Mouse (Mus musculus) MEL (cell line): ENCODE measurements around the gene Gigyf1. TPM values are rescaled to one million over a fixed set of nuclear protein-coding genes. Genes with fewer than 3 reads are reported as not detected.
A peak's percentile ranks its signal among the peaks of the same experiment; 100 is the strongest.

Experiments
- DNase-seq: peaks from one replicate; pipeline ENCODE4 v3.0.0; 2011; ENCODE audit warnings: low read depth, low spot score
- H3K27ac ChIP-seq: 2 replicates; pipeline ENCODE4 v1.5.1; 2012; ENCODE audit warnings: low read depth, mild to moderate bottlenecking, control low read depth, low read length, moderate library complexity; ENCODE audit not compliant: control insufficient read depth
- H3K27me3 ChIP-seq, 2 experiments: fragments of 150-350 bp in 1 of 2; sonication (generic) in 1 of 2; 2 replicates each; pipeline ENCODE4 v1.6.1; 2012; ENCODE audit warnings: low read length in 2 of 2, mild to moderate bottlenecking in 2 of 2, improper control_type of control experiment in 1 of 2, moderate library complexity in 1 of 2; ENCODE audit not compliant: insufficient read depth in 2 of 2, control insufficient read depth in 1 of 2
- H3K36me3 ChIP-seq, 2 experiments: 2 replicates each; pipeline ENCODE4 v1.6.1; 2012 to 2014; ENCODE audit warnings: low read length in 2 of 2, improper control_type of control experiment in 1 of 2, inconsistent platforms in 1 of 2, mild to moderate bottlenecking in 1 of 2; ENCODE audit not compliant: insufficient read depth in 2 of 2, control insufficient read depth in 1 of 2
- H3K4me1 ChIP-seq, 2 experiments: fragments of 150-350 bp in 1 of 2; sonication (generic) in 1 of 2; 2 replicates each; pipeline ENCODE4 v1.6.1; 2012; ENCODE audit warnings: low read length in 2 of 2, improper control_type of control experiment in 1 of 2, mild to moderate bottlenecking in 1 of 2; ENCODE audit not compliant: insufficient read depth in 2 of 2, control insufficient read depth in 1 of 2
- H3K4me3 ChIP-seq, 2 experiments: fragments of 150-350 bp in 1 of 2; sonication (generic) in 1 of 2; 2 replicates each; pipeline ENCODE4 v1.5.1; 2012; ENCODE audit warnings: low read depth in 2 of 2, low read length in 2 of 2, mild to moderate bottlenecking in 2 of 2, moderate library complexity in 2 of 2, control low read depth in 1 of 2, improper control_type of control experiment in 1 of 2; ENCODE audit not compliant: control insufficient read depth in 1 of 2, insufficient read depth in 1 of 2
- H3K79me2 ChIP-seq: 2 replicates; pipeline ENCODE4 v1.6.1; 2012; ENCODE audit warnings: mild to moderate bottlenecking, low read length, moderate library complexity; ENCODE audit not compliant: control insufficient read depth, poor library complexity, insufficient read depth
- H3K9ac ChIP-seq: 2 replicates; pipeline ENCODE4 v1.6.1; 2012; ENCODE audit warnings: low read depth, mild to moderate bottlenecking, control low read depth, low read length, moderate library complexity; ENCODE audit not compliant: control insufficient read depth, poor library complexity, severe bottlenecking
- H3K9me3 ChIP-seq: fragments of 150-350 bp; sonication (generic); replicated peaks from 2 replicates; pipeline ENCODE4 v1.6.1; 2012; ENCODE audit warnings: mild to moderate bottlenecking, low read length, improper control_type of control experiment, moderate library complexity; ENCODE audit not compliant: insufficient read depth
- CHD2 ChIP-seq: IDR thresholded peaks from 2 replicates; pipeline ENCODE4 v1.6.1; 2011; ENCODE audit warnings: low read length, improper control_type of control experiment
- E2F4 ChIP-seq: IDR thresholded peaks from 2 replicates; pipeline ENCODE4 v1.6.1; 2011; ENCODE audit warnings: low read depth, low read length, improper control_type of control experiment, borderline replicate concordance
- EP300 ChIP-seq, 2 experiments: IDR thresholded peaks; 2 replicates each; pipeline ENCODE4 v1.6.1; 2011; ENCODE audit warnings: improper control_type of control experiment in 2 of 2, low read length in 2 of 2, low read depth in 1 of 2, mild to moderate bottlenecking in 1 of 2
- MAZ ChIP-seq: IDR thresholded peaks from 2 replicates; pipeline ENCODE4 v1.6.1; 2012; ENCODE audit warnings: low read depth, mild to moderate bottlenecking, inconsistent platforms, low read length, improper control_type of control experiment
- MEF2A ChIP-seq: IDR thresholded peaks from 2 replicates; pipeline ENCODE4 v1.6.1; 2014; ENCODE audit warnings: low read depth, mild to moderate bottlenecking, inconsistent platforms, low read length, improper control_type of control experiment; ENCODE audit not compliant: poor library complexity, insufficient replicate concordance, severe bottlenecking; ENCODE audit errors: extremely low read depth
- MXI1 ChIP-seq: IDR thresholded peaks from 2 replicates; pipeline ENCODE4 v1.6.1; 2011; ENCODE audit warnings: mild to moderate bottlenecking, low read depth, low read length, improper control_type of control experiment
- NELFE ChIP-seq: IDR thresholded peaks from 2 replicates; pipeline ENCODE4 v1.6.1; 2011; ENCODE audit warnings: low read depth, low read length, improper control_type of control experiment
- NRF1 ChIP-seq: IDR thresholded peaks from 2 replicates; pipeline ENCODE4 v1.6.1; 2014; ENCODE audit warnings: low read depth, mild to moderate bottlenecking, inconsistent platforms, low read length, improper control_type of control experiment, moderate library complexity; ENCODE audit not compliant: poor library complexity, insufficient read depth, severe bottlenecking
- POLR2A ChIP-seq, 2 experiments: IDR thresholded peaks; 2 replicates each; pipeline ENCODE4 v1.6.1; 2011 to 2012; ENCODE audit warnings: low read length in 2 of 2, mild to moderate bottlenecking in 2 of 2, control low read depth in 1 of 2, improper control_type of control experiment in 1 of 2, low read depth in 1 of 2, moderate library complexity in 1 of 2; ENCODE audit not compliant: control insufficient read depth in 1 of 2, insufficient read depth in 1 of 2, poor library complexity in 1 of 2
- POLR2AphosphoS2 ChIP-seq: IDR thresholded peaks from 2 replicates; pipeline ENCODE4 v1.6.1; 2011; ENCODE audit warnings: low read length, improper control_type of control experiment
- POLR2AphosphoS5 ChIP-seq: IDR thresholded peaks from 2 replicates; pipeline ENCODE4 v1.6.1; 2012; ENCODE audit warnings: low read depth, borderline replicate concordance, mild to moderate bottlenecking, inconsistent platforms, low read length, moderate library complexity, mixed read lengths
- RAD21 ChIP-seq: IDR thresholded peaks from 2 replicates; pipeline ENCODE4 v1.6.1; 2011; ENCODE audit warnings: mild to moderate bottlenecking, low read depth, low read length, improper control_type of control experiment
- SIN3A ChIP-seq: IDR thresholded peaks from 2 replicates; pipeline ENCODE4 v1.6.1; 2012; ENCODE audit warnings: low read length, improper control_type of control experiment, inconsistent platforms
- TAL1 ChIP-seq: IDR thresholded peaks from 2 replicates; pipeline ENCODE4 v1.6.1; 2012; ENCODE audit warnings: mild to moderate bottlenecking, inconsistent platforms, low read length, moderate library complexity, mixed read lengths
- TBP ChIP-seq: IDR thresholded peaks from 2 replicates; pipeline ENCODE4 v1.8.0; 2011; ENCODE audit warnings: low read depth, low read length, improper control_type of control experiment
- TCF12 ChIP-seq: IDR thresholded peaks from 2 replicates; pipeline ENCODE4 v1.6.1; 2014; ENCODE audit warnings: low read depth, mild to moderate bottlenecking, inconsistent platforms, low read length, improper control_type of control experiment, moderate library complexity
- UBTF ChIP-seq: IDR thresholded peaks from 2 replicates; pipeline ENCODE4 v1.6.1; 2012; ENCODE audit warnings: low read depth, mild to moderate bottlenecking, inconsistent platforms, low read length, improper control_type of control experiment, moderate library complexity, borderline replicate concordance; ENCODE audit not compliant: insufficient read depth
- USF1 ChIP-seq: IDR thresholded peaks from 2 replicates; pipeline ENCODE4 v1.6.1; 2014; ENCODE audit warnings: low read depth, mild to moderate bottlenecking, inconsistent platforms, low read length, improper control_type of control experiment, moderate library complexity
- USF2 ChIP-seq, 2 experiments: IDR thresholded peaks; 2 replicates each; pipeline ENCODE4 v1.6.1; 2011 to 2012; ENCODE audit warnings: improper control_type of control experiment in 2 of 2, low read length in 2 of 2, borderline replicate concordance in 1 of 2, inconsistent platforms in 1 of 2, low read depth in 1 of 2, mild to moderate bottlenecking in 1 of 2; ENCODE audit not compliant: insufficient read depth in 1 of 2
- ZMIZ1 ChIP-seq: IDR thresholded peaks from 2 replicates; pipeline ENCODE4 v1.6.1; 2012; ENCODE audit warnings: low read depth, mild to moderate bottlenecking, inconsistent platforms, low read length, improper control_type of control experiment, moderate library complexity
- ZNF384 ChIP-seq: IDR thresholded peaks from 2 replicates; pipeline ENCODE4 v1.6.1; 2012; ENCODE audit warnings: low read depth, mild to moderate bottlenecking, inconsistent platforms, low read length, improper control_type of control experiment
- polyA plus RNA-seq, 2 experiments: library from polyadenylated mRNA; stranded (reverse) in 1 of 2; unstranded in 1 of 2; fragments of >175 nt in 1 of 2; fragments of >200 nt in 1 of 2; gene quantifications; 2 replicates each; pipeline versions ENCODE4 v1.2.1 to v1.2.4; 2012; ENCODE audit warnings: low replicate concordance in 2 of 2, low read depth in 1 of 2; ENCODE audit not compliant: insufficient read length in 2 of 2, insufficient read depth in 1 of 2, missing spikeins in 1 of 2
- total RNA-seq: library from RNA; depleted of rRNA; stranded (reverse); fragments of 300-350 nt; gene quantifications from 2 replicates; pipeline ENCODE4 v1.2.3, GENCODE M21; 2012

The Gigyf1 gene
- total and polyA plus RNA-seq, 3 experiments = 5.1 to 24.6 TPM; not detected in 1

GRCm38 (mm10) chr5:137553411-137553837, 35.1 kb downstream of the Gigyf1 start, which contains the start of gene Actl6b:
Gene Actl6b (plus strand): TSS chr5:137553517.
- peaks cover 6 to 14% of the 10 kb centered on the region in 2 experiments for H3K27me3 ChIP-seq
- no peak within 1 kb of the TSS for H3K27ac ChIP-seq
- peak; percentile 76 for DNase-seq
- H3K36me3 ChIP-seq = no peaks in the 10 kb centered on the region
- TF ChIP-seq ZMIZ1 (no peak), ZNF384 (no peak), TCF12 (no peak), MEF2A (no peak), CHD2 (0 out of 2 replicates have a peak, but pooled peaks have one; percentile 30), SIN3A (peak; percentile 92), POLR2A (IDR thresholded peaks at IDR 0.05; ENCODE audit: control insufficient read depth in 1 of 2, insufficient read depth in 1 of 2, low read depth in 1 of 2, low read length in 2 of 2, poor library complexity in 1 of 2) (no peak), UBTF (no peak), NRF1 (no peak), NELFE (no peak), USF2 (IDR thresholded peaks at IDR 0.05; ENCODE audit: borderline replicate concordance in 1 of 2, insufficient read depth in 1 of 2, low read depth in 1 of 2, low read length in 2 of 2) (no peak), POLR2AphosphoS5 (no peak), POLR2AphosphoS2 (no peak), USF1 (no peak), E2F4 (no peak), EP300 (IDR thresholded peaks at IDR 0.05; ENCODE audit: low read depth in 1 of 2, low read length in 2 of 2) (peak in 1 of 2 experiments; percentile 47; a peak in 1 of 4 replicates), MXI1 (peak; percentile 81), TBP (no peak), MAZ (peak; percentile 96), RAD21 (no peak), TAL1 (no peak)
- no peaks in the 10 kb centered on the region for H3K79me2 ChIP-seq
- 0 out of 4 replicates have a peak, but pooled peaks cover 0 to 4% of the 10 kb centered on the region in 2 experiments for H3K4me1 ChIP-seq
- no peak within 1 kb of the TSS for H3K9ac ChIP-seq
- no peaks in the 10 kb centered on the region for H3K9me3 ChIP-seq
- H3K4me3 ChIP-seq = no peak within 1 kb of the TSS
